10 mouse cellular contexts compared by ENCODE assay signal in genomic region chr17:43883016-43883415, GRCm38 (mm10).
DNase-seq lines count a peak whose midpoint lies in the region; ATAC-seq and TF ChIP-seq lines count a peak whose summit lies in the region.
"Had no signal": no experiment of that assay in that cellular context is flagged by ENCODE, and none has a peak within 500 bp of the region (broad histone marks: within the 10 kb centered on the region; RNA-seq: fewer than 3 reads in every experiment).

No protein-coding gene starts in this region.

- no peak for ATAC-seq in kidney, postnatal 0 days (replicated peaks; ENCODE audit: low FRiP score, low read depth)
- ATAC-seq in kidney, embryonic 16.5 days (ENCODE audit: low FRiP score, low TSS enrichment): no peak
- ATAC-seq in forebrain, embryonic 16.5 days: peak; percentile 88

- no peaks in the 10 kb centered on the region for H3K4me1 ChIP-seq in kidney, postnatal 0 days (replicated peaks; ENCODE audit: insufficient read depth, low read length)
- H3K4me1 ChIP-seq in kidney, embryonic 16.5 days (ENCODE audit: insufficient read depth, low read length): no peaks in the 10 kb centered on the region
- H3K4me1 ChIP-seq in forebrain, embryonic 16.5 days (replicated peaks; ENCODE audit: control insufficient read depth, insufficient read depth, low read length): no peaks in the 10 kb centered on the region
- H3K4me1 ChIP-seq: liver, embryonic 15.5 days had no signal

- no peak overlapping the region for H3K4me2 ChIP-seq in kidney, postnatal 0 days (ENCODE audit: low read length)
- H3K4me2 ChIP-seq in kidney, embryonic 16.5 days (replicated peaks; ENCODE audit: low read depth, low read length): no peak overlapping the region
- no peak overlapping the region for H3K4me2 ChIP-seq in forebrain, embryonic 16.5 days (ENCODE audit: low read length)
- H3K4me2 ChIP-seq: embryonic facial prominence, embryonic 15.5 days; liver, embryonic 15.5 days had no signal

- no peaks in the 10 kb centered on the region for H3K9me3 ChIP-seq in kidney, postnatal 0 days (replicated peaks; ENCODE audit: low read length)
- H3K9me3 ChIP-seq in kidney, embryonic 16.5 days (ENCODE audit: low read length): no peaks in the 10 kb centered on the region
- H3K9me3 ChIP-seq in forebrain, embryonic 16.5 days (ENCODE audit: control insufficient read depth, low read length): peaks cover 3% of the 10 kb centered on the region; the same call in 1 of the 2 replicates
- H3K9me3 ChIP-seq: embryonic facial prominence, embryonic 15.5 days; liver, embryonic 15.5 days had no signal

- no peaks in the 10 kb centered on the region for H3K36me3 ChIP-seq in kidney, postnatal 0 days (ENCODE audit: insufficient read depth, low read length)
- no peaks in the 10 kb centered on the region for H3K36me3 ChIP-seq in kidney, embryonic 16.5 days (ENCODE audit: insufficient read depth, low read length)
- no peaks in the 10 kb centered on the region for H3K36me3 ChIP-seq in forebrain, embryonic 16.5 days (ENCODE audit: control insufficient read depth, insufficient read depth)
- H3K36me3 ChIP-seq: embryonic facial prominence, embryonic 15.5 days; liver, embryonic 15.5 days had no signal

- H3K27ac ChIP-seq in kidney, postnatal 0 days: no peak overlapping the region
- H3K27ac ChIP-seq in kidney, embryonic 16.5 days (ENCODE audit: low read length): no peak overlapping the region
- H3K27ac ChIP-seq in forebrain, embryonic 16.5 days (ENCODE audit: low read length): no peak overlapping the region
- H3K27ac ChIP-seq: embryonic facial prominence, embryonic 15.5 days; liver, embryonic 15.5 days had no signal

- intact Hi-C loops in heart, postnatal 25 days (cut with DNase I): loop anchor here (1.0 to 10.0 kb wide), 3 partner anchors 155 to 372 kb away; no protein-coding TSS in a partner anchor

- TF ChIP-seq CTCF in kidney, postnatal 0 days (IDR thresholded peaks at IDR 0.05; ENCODE audit: low read depth): peak; percentile 85

- peak; percentile 76 for DNase-seq in kidney, postnatal 0 days (ENCODE audit: low spot score)
- DNase-seq in B cell, adult 2 months: peak; percentile 1 to 8
- peak; percentile 59 for DNase-seq in Muller cell, postnatal 12 days (ENCODE audit: inconsistent ontology term)
- peak; percentile 50 for DNase-seq in skeletal muscle tissue, adult 2 months (ENCODE audit: low read depth, low spot score)
- DNase-seq in heart, postnatal 25 days (ENCODE audit: low spot score): no peak
- DNase-seq in urinary bladder, adult 18-20 months (ENCODE audit: low spot score in 2 of 2): no peak

- no peaks in the 10 kb centered on the region for H3K27me3 ChIP-seq in kidney, postnatal 0 days (ENCODE audit: insufficient read depth, low read length)
- no peaks in the 10 kb centered on the region for H3K27me3 ChIP-seq in kidney, embryonic 16.5 days (ENCODE audit: insufficient read depth, low read length)
- H3K27me3 ChIP-seq in forebrain, embryonic 16.5 days (replicated peaks; ENCODE audit: control insufficient read depth, insufficient read depth, low read length): no peaks in the 10 kb centered on the region
- H3K27me3 ChIP-seq: embryonic facial prominence, embryonic 15.5 days; liver, embryonic 15.5 days had no signal

- no peak overlapping the region for H3K4me3 ChIP-seq in kidney, postnatal 0 days (replicated peaks; ENCODE audit: low read depth, low read length)
- no peak overlapping the region for H3K4me3 ChIP-seq in kidney, embryonic 16.5 days (ENCODE audit: low read length)
- H3K4me3 ChIP-seq in forebrain, embryonic 16.5 days (replicated peaks; ENCODE audit: low read length): no peak overlapping the region
- H3K4me3 ChIP-seq: embryonic facial prominence, embryonic 15.5 days; liver, embryonic 15.5 days had no signal

- no peak overlapping the region for H3K9ac ChIP-seq in kidney, postnatal 0 days (ENCODE audit: low read depth, low read length)
- H3K9ac ChIP-seq in kidney, embryonic 16.5 days (replicated peaks; ENCODE audit: low read length): no peak overlapping the region
- H3K9ac ChIP-seq in forebrain, embryonic 16.5 days (replicated peaks; ENCODE audit: low read depth, low read length): no peak overlapping the region
- H3K9ac ChIP-seq: embryonic facial prominence, embryonic 15.5 days; liver, embryonic 15.5 days had no signal

- WGBS in kidney, postnatal 0 days: 27% methylated on average over 1 of the region's 1 CpGs
- WGBS in kidney, embryonic 16.5 days: 29% methylated on average over 1 of the region's 1 CpGs
- 14% methylated on average over 1 of the region's 1 CpGs for WGBS in forebrain, embryonic 16.5 days

Comparison
In these comparisons a context has a peak if more than half of its experiments do, and no peak if none do; other contexts are left out.
1. DNase-seq: peak in kidney, postnatal 0 days (single experiment), B cell, adult 2 months (2 of 2), Muller cell, postnatal 12 days (single experiment) and skeletal muscle tissue, adult 2 months (single experiment); none in heart, postnatal 25 days (single experiment) and urinary bladder, adult 18-20 months (0 of 2).